ENCODE assay signal across 33 mouse cellular contexts in the genomic region with DNA sequence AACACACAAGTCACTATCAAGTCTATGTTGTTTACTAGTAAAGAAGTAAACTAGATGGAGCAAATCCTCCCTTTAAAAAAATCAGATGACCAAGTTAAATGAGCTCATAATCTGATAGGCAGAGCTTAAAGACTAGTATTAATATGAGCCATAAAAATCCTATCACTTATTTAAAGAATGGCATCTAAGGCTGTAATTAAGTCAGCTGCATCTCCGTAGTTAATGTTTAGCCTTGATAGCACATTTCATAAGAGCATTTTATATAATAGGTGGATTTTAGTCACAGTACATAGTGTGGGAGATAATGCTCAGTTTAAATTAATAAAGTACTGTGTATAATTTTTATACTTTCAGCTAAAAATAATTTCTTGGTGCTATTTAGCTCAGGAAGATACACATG.
"Had no signal": no experiment of that assay in that cellular context is flagged by ENCODE, and none has a peak within 500 bp of the region (broad histone marks: within the 10 kb centered on the region; RNA-seq: fewer than 3 reads in every experiment).

No protein-coding gene starts in this region.

- H3K9ac ChIP-seq: heart, embryonic 12.5 days; heart, embryonic 13.5 days; heart, embryonic 15.5 days; hindbrain, embryonic 12.5 days; hindbrain, embryonic 13.5 days; hindbrain, embryonic 14.5 days; hindbrain, embryonic 15.5 days; kidney, embryonic 15.5 days had no signal

- ATAC-seq: hindbrain, embryonic 16.5 days; hindbrain, postnatal 0 days; inflammation-experienced regulatory T-cells, adult 6 months had no signal

- H3K27ac ChIP-seq: heart, embryonic 10.5 days; heart, embryonic 13.5 days; heart, embryonic 15.5 days; hindbrain, embryonic 10.5 days; hindbrain, embryonic 12.5 days; hindbrain, embryonic 13.5 days; hindbrain, embryonic 14.5 days; hindbrain, embryonic 15.5 days; hindbrain, postnatal 0 days; kidney, embryonic 15.5 days; kidney, postnatal 0 days; layer of hippocampus, adult 2 months; left cerebral cortex, adult 2 months had no signal

- H3K27me3 ChIP-seq: heart, embryonic 12.5 days; heart, embryonic 13.5 days; heart, embryonic 15.5 days; hindbrain, embryonic 12.5 days; hindbrain, embryonic 13.5 days; hindbrain, embryonic 15.5 days; kidney, embryonic 15.5 days had no signal

- H3K4me1 ChIP-seq: heart, embryonic 10.5 days; heart, embryonic 12.5 days; heart, embryonic 13.5 days; heart, embryonic 15.5 days; hindbrain, embryonic 10.5 days; hindbrain, embryonic 12.5 days; hindbrain, embryonic 13.5 days; hindbrain, embryonic 15.5 days; kidney, embryonic 15.5 days had no signal

- H3K9me3 ChIP-seq: heart, embryonic 10.5 days; heart, embryonic 12.5 days; heart, embryonic 13.5 days; heart, embryonic 15.5 days; hindbrain, embryonic 10.5 days; hindbrain, embryonic 12.5 days; hindbrain, embryonic 13.5 days; hindbrain, embryonic 15.5 days; kidney, embryonic 15.5 days had no signal

- DNase-seq: heart, postnatal 10 days; heart, postnatal 14 days; heart, postnatal 36 days; heart, postnatal 4 days; kidney, adult 11 months; kidney, adult 18-20 months; kidney, adult 2 months; kidney, adult 8-10 months; kidney, adult 9 months; kidney, postnatal 10 days; kidney, postnatal 14 days; kidney, postnatal 25 days; kidney, postnatal 36 days; kidney, postnatal 4 days; layer of hippocampus, adult 9-11 months; layer of hippocampus, postnatal 36 days had no signal

- H3K36me3 ChIP-seq: heart, embryonic 10.5 days; heart, embryonic 12.5 days; heart, embryonic 13.5 days; heart, embryonic 15.5 days; hindbrain, embryonic 10.5 days; hindbrain, embryonic 12.5 days; hindbrain, embryonic 13.5 days; hindbrain, embryonic 15.5 days; kidney, embryonic 15.5 days had no signal

- H3K4me2 ChIP-seq: heart, embryonic 11.5 days; heart, embryonic 12.5 days; heart, embryonic 13.5 days; heart, embryonic 15.5 days; hindbrain, embryonic 12.5 days; hindbrain, embryonic 13.5 days; hindbrain, embryonic 14.5 days; hindbrain, embryonic 15.5 days; kidney, embryonic 15.5 days had no signal

- H3K4me3 ChIP-seq: heart, embryonic 10.5 days; heart, embryonic 12.5 days; heart, embryonic 13.5 days; heart, embryonic 15.5 days; hindbrain, embryonic 10.5 days; hindbrain, embryonic 12.5 days; hindbrain, embryonic 13.5 days; hindbrain, embryonic 15.5 days; kidney, embryonic 15.5 days; layer of hippocampus, adult 2 months; left cerebral cortex, adult 2 months had no signal
